Mouse (Mus musculus): ENCODE measurements at regions not wholly inside any gene's neighbourhood (a gene's known extent, or its start where the extent isn't known, plus 50 kb on each side); places are given as distances from the start of the nearest gene placed in this dataset.

DNA sequence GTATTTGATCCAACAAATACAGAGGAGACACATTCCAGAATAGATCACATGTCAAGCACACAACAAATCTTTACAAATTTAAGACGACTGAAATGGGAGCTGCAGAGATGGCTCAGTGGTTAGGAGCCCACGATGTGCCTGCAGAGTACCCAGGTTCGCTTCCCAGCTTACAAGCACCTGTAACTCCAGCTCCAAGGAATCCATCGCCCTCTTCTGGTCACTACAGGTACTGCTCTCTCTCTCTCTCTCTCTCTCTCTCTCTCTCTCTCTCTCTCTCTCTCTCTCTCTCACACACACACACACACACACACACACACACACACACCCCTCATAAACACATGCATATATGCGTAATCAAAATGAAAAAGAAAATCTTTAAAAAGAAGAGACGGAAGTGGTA, 74.3 kb upstream of the Exoc4 start:
- 48% methylated on average over 6 of the region's 6 CpGs for WGBS (ENCODE audit: insufficient replicate concordance)
- no peak overlapping the region for H3K9ac ChIP-seq (replicated peaks)
- DNase-seq (no peak), ATAC-seq (no peak)
- H3K4me1 ChIP-seq (ENCODE audit: insufficient read depth): no peaks in the 10 kb centered on the region
- H3K27me3 ChIP-seq (ENCODE audit: insufficient read depth, low read length): no peaks in the 10 kb centered on the region
- no peak overlapping the region for H3K4me3 ChIP-seq (ENCODE audit: low read depth, low read length)
- no peak overlapping the region for H3K4me2 ChIP-seq (ENCODE audit: low read depth, low read length)
- TF ChIP-seq EP300 (IDR thresholded peaks at IDR 0.05; ENCODE audit: low read depth): no peak
- TF ChIP-seq CTCF (IDR thresholded peaks at IDR 0.05; ENCODE audit: low read depth): peak; percentile 51
- H3K9me3 ChIP-seq (ENCODE audit: low read length): no peaks in the 10 kb centered on the region
- no peak overlapping the region for H3K27ac ChIP-seq (ENCODE audit: low read depth)
- H3K36me3 ChIP-seq (replicated peaks; ENCODE audit: insufficient read depth, low read length): no peaks in the 10 kb centered on the region

- no peak for TF ChIP-seq CTCF (IDR thresholded peaks at IDR 0.05; ENCODE audit: low read depth)
- no peak for TF ChIP-seq EP300 (IDR thresholded peaks at IDR 0.05; ENCODE audit: low read depth)
- Histone ChIP-seq H3K27ac (ENCODE audit: low read depth) (no peak overlapping the region), H3K4me3 (ENCODE audit: low read depth, low read length) (no peak overlapping the region), H3K4me2 (ENCODE audit: low read depth, low read length) (no peak overlapping the region), H3K36me3 (replicated peaks; ENCODE audit: insufficient read depth, low read length) (no peaks in the 10 kb centered on the region), H3K9me3 (ENCODE audit: low read length) (no peaks in the 10 kb centered on the region), H3K27me3 (ENCODE audit: insufficient read depth, low read length) (no peaks in the 10 kb centered on the region), H3K9ac (replicated peaks) (no peak overlapping the region), H3K4me1 (ENCODE audit: insufficient read depth) (no peaks in the 10 kb centered on the region)
- ATAC-seq (no peak), DNase-seq (no peak)
- 74% methylated on average over 11 of the region's 11 CpGs for WGBS (ENCODE audit: insufficient replicate concordance)
These were observed 59.2 kb upstream of the Exoc4 start for GRCm38 (mm10) chr6:33189521-33190246.

- Histone ChIP-seq H3K27ac (ENCODE audit: low read depth) (no peak overlapping the region), H3K4me2 (ENCODE audit: low read depth, low read length) (no peak overlapping the region), H3K36me3 (replicated peaks; ENCODE audit: insufficient read depth, low read length) (no peaks in the 10 kb centered on the region), H3K4me3 (ENCODE audit: low read depth, low read length) (no peak overlapping the region), H3K9me3 (ENCODE audit: low read length) (no peaks in the 10 kb centered on the region), H3K9ac (replicated peaks) (no peak overlapping the region), H3K4me1 (ENCODE audit: insufficient read depth) (no peaks in the 10 kb centered on the region), H3K27me3 (ENCODE audit: insufficient read depth, low read length) (no peaks in the 10 kb centered on the region)
- TF ChIP-seq EP300 (IDR thresholded peaks at IDR 0.05; ENCODE audit: low read depth) (no peak), CTCF (IDR thresholded peaks at IDR 0.05; ENCODE audit: low read depth) (no peak)
- ATAC-seq: no peak
- no peak for DNase-seq
- 57% methylated on average over 3 of the region's 3 CpGs for WGBS (ENCODE audit: insufficient replicate concordance)
These were observed 55.1 kb upstream of the Exoc4 start for GRCm38 (mm10) chr6:33193823-33194222.
